Mouse (Mus musculus): Measurements from ENCODE around the gene Wars2. TPM values are rescaled to one million over a fixed set of nuclear protein-coding genes. Genes with fewer than 3 reads are reported as not detected.

The Wars2 gene
- polyA plus RNA-seq (2012), result 0.04 TPM in 1 of 2 replicates, not detected in the other

DNA sequence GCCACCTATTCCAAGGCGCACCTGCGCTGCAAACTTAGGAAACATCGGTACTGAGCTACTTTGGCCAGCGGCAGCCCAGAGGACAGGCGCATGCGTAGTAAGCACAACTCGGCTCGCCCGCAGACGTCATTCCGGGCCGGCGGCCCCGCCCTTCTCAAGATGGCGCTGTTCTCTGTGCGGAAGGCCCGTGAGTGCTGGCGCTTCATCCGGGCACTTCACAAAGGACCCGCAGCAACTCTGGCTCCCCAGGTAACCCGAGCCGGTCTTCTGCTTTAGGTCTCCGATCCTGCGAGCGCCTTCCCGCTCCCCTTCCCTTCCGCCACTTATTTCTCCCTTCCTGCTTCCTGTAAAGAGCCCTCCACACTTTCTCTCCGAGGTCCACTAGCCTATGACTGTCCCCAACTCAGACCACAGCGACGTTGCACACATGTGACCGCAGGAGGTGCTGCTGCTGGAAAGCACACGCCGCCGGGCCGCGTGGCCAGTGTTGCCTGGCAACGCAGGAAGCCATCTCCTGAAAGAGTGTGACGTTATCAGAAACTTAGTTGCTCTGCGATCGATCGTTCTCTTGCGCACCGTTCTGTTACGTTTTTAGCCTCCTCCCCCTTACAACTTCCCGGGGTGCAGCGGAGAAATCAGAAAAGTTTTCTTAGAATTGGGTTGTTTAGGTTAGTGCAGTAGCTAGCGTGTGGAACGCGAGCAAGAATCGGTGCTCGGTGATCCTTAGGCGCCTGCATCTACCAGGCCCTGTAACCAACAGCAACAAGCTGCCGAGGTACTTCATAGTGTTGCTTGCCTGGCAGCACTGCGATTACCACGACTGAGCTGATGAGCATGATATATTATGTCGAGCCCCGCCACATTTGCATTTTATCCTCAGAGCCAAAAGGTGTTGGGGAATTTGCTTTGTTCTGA, at the start of gene Wars2:
Gene Wars2, plus strand, starts transcription at position 129 of the 915 bp plus-strand sequence.
- Histone ChIP-seq H3K36me3 (ENCODE audit: control insufficient read depth) (no peaks in the 10 kb centered on the region), H3K4me3 (replicated peaks) (peak within 1 kb of the TSS; percentile 68), H3K4me1 (ENCODE audit: control insufficient read depth) (peaks cover 19% of the 10 kb centered on the region), H3K9me3 (ENCODE audit: control insufficient read depth, low read length) (no peaks in the 10 kb centered on the region), H3K27me3 (ENCODE audit: control insufficient read depth) (peaks cover 3% of the 10 kb centered on the region)
- no peak for TF ChIP-seq GATA1 (IDR thresholded peaks at IDR 0.05; ENCODE audit: low read length)
- TF ChIP-seq TAL1 (IDR thresholded peaks at IDR 0.05; ENCODE audit: low read length), result no peak

DNA sequence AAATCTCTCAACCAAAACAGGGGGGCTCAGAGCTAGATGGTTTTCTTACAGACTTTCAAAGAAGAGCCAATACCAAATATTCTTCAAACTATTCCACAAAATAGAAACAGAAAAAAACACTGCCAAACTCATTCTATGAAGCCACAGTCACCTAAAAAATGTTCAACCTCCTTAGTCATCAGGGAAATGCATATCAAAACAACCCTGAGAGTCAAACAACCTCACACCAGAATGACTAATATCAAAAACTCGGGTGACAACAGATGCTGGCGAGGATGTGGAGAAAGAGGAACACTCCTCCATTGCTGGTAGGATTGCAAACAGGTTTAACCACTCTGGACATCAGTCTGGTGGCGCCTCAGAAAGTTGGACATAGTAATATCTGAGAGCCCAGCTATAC, 44.1 kb upstream of the Wars2 start:
- no peaks in the 10 kb centered on the region for H3K9me3 ChIP-seq (ENCODE audit: control insufficient read depth, low read length)
- H3K4me1 ChIP-seq (ENCODE audit: control insufficient read depth), result no peaks in the 10 kb centered on the region
- TF ChIP-seq TAL1 (IDR thresholded peaks at IDR 0.05; ENCODE audit: low read length), result no peak
- no peak for TF ChIP-seq GATA1 (IDR thresholded peaks at IDR 0.05; ENCODE audit: low read length)
- no peaks in the 10 kb centered on the region for H3K36me3 ChIP-seq (ENCODE audit: control insufficient read depth)
- H3K4me3 ChIP-seq (replicated peaks), result no peak overlapping the region
- H3K27me3 ChIP-seq (ENCODE audit: control insufficient read depth), result no peaks in the 10 kb centered on the region

DNA sequence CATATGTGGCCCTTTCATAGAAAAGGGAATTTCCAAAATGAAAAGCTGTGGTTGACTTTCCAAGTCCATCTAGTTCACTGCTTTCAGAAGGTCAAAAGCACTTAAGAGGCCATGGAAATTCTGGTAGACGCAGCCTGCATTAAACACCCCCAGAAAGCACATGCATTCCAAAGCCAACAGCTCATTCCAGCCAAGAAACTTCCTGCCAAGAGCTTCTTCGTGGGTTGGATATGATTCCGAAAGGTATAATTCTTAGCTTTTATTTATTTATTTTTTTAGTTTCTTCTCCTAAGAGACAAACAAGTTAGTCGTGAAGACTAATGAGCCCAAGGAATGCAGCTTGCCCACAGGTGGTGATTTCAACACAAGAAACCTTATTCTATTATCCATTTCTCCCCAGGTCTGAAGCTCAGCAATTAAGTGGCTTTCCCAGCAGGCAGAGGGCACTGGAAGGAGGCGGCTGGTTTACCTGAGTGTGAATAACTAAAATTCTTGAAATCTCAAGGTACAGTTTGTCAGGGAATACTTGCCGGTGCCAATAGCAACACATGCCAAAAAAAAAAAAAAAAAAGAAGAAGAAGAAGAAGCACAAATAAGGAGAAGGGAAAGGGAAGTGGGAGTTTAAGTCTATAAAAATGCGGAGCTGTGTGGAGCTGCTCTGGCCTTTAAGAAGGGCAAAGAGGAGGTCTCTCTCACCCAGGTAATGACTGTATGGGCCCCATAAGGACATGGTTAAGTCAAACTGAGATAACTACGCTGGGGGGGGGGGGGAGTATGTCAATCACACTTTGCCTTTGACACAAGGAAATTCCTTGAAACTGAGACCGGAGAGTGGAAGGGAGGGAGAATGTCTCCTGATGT, 30.3 kb upstream of the Wars2 start:
- H3K27me3 ChIP-seq (ENCODE audit: control insufficient read depth), result no peaks in the 10 kb centered on the region

DNA sequence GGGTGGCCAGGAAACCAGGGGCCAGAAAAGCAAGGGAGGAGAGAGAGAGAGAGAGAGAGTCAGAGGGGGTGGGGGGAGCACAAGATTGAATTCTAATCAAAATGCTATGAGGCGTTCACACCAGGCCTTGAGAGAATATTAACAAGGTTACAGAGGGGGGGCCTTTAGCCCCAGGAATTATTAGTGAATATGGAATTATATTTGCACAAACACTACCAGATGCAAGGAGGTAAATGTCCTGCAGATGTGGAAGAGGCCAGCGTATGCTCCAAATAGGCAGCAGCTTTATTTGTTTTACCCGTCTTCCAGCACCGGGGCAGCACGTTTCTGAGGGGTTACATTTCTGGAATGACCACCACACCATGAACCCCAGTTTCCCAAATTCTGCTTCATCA, 29.7 kb upstream of the Wars2 start:
- no peaks in the 10 kb centered on the region for H3K36me3 ChIP-seq (ENCODE audit: control insufficient read depth)
- no peaks in the 10 kb centered on the region for H3K4me1 ChIP-seq (ENCODE audit: control insufficient read depth)
- no peaks in the 10 kb centered on the region for H3K9me3 ChIP-seq (ENCODE audit: control insufficient read depth, low read length)
- no peak for TF ChIP-seq GATA1 (IDR thresholded peaks at IDR 0.05; ENCODE audit: low read length)
- TF ChIP-seq TAL1 (IDR thresholded peaks at IDR 0.05; ENCODE audit: low read length), result no peak
- H3K4me3 ChIP-seq (replicated peaks), result no peak overlapping the region
- no peaks in the 10 kb centered on the region for H3K27me3 ChIP-seq (ENCODE audit: control insufficient read depth)

More for the DNA sequence above, 30.3 kb upstream of the Wars2 start:
- Histone ChIP-seq H3K4me3 (replicated peaks) (no peak overlapping the region), H3K9me3 (ENCODE audit: control insufficient read depth, low read length) (no peaks in the 10 kb centered on the region), H3K4me1 (ENCODE audit: control insufficient read depth) (no peaks in the 10 kb centered on the region), H3K36me3 (ENCODE audit: control insufficient read depth) (no peaks in the 10 kb centered on the region)
- TF ChIP-seq GATA1 (IDR thresholded peaks at IDR 0.05; ENCODE audit: low read length), result no peak
- TF ChIP-seq TAL1 (IDR thresholded peaks at IDR 0.05; ENCODE audit: low read length), result no peak

DNA sequence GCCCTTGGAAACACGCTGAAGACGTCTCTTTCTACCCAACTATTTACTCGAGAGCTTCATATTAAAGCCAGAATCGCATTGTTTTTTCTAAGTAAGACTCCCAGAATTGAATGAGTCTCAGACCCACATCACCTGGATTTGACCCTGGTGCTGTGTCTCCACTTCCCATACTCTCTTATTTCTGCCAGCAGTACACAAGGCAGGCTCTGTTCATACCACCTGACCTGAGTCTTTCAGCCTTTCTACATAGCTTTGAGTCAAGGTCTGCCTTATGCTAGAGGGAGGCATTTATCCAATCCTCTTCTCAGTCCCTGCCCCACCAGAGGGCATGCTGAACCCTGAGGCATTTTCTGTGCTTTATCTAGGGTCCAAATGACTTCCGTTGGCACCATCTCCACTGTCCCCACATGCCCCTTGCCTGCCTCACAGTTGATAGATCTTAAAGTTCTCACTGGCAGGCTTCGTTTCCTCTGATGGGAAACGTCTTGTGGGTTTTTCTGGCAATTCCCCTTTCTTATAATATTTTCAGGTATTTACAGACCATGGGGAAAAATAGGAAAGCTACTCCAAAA, 27.5 kb upstream of the Wars2 start:
- Histone ChIP-seq H3K4me3 (replicated peaks) (no peak overlapping the region), H3K9me3 (ENCODE audit: control insufficient read depth, low read length) (no peaks in the 10 kb centered on the region), H3K4me1 (ENCODE audit: control insufficient read depth) (no peaks in the 10 kb centered on the region), H3K27me3 (ENCODE audit: control insufficient read depth) (no peaks in the 10 kb centered on the region), H3K36me3 (ENCODE audit: control insufficient read depth) (no peaks in the 10 kb centered on the region)
- TF ChIP-seq GATA1 (IDR thresholded peaks at IDR 0.05; ENCODE audit: low read length) (no peak), TAL1 (IDR thresholded peaks at IDR 0.05; ENCODE audit: low read length) (no peak)

DNA sequence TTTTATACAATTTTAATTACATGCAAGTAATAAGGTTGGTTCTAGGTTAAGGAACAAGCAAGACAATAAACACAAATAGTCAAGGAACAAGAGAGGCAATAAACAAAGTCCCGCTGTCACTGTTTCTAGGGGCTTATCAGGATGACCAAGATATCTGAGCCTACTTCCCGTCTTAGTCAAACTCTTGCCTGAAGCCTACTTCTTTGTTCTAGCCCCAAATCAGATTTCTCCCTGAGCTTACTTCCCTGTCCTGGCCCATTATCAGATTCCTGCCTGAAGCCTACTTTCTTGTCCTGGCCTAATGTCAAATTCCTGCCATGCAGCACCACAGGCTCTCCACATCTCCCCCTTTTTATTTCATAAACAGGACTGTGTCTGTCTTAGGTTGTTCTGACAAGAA, 19.9 kb upstream of the Wars2 start:
- Histone ChIP-seq H3K27me3 (ENCODE audit: control insufficient read depth) (no peaks in the 10 kb centered on the region), H3K36me3 (ENCODE audit: control insufficient read depth) (no peaks in the 10 kb centered on the region), H3K4me3 (replicated peaks) (no peak overlapping the region), H3K4me1 (ENCODE audit: control insufficient read depth) (no peaks in the 10 kb centered on the region), H3K9me3 (ENCODE audit: control insufficient read depth, low read length) (no peaks in the 10 kb centered on the region)
- TF ChIP-seq GATA1 (IDR thresholded peaks at IDR 0.05; ENCODE audit: low read length) (no peak), TAL1 (IDR thresholded peaks at IDR 0.05; ENCODE audit: low read length) (no peak)

DNA sequence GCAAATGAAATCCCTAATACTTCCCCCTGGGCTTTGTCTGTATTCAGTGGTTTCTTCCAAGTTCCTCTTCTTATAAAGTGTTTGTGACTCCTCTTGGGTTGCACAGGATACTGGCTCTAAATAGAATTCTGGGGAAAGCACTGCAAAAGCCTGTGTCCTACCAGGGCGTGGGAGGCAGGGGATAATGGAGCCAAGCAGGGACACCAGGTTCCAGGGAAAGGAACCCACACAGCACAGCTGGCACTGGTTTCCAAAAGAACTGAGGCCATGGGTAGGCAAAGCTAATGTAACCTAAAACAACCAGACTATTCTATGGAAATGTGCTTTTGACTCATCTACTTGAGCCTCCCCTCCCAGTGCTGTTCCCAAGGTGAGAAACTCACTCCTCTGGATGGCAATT, 10.3 kb upstream of the Wars2 start:
- no peaks in the 10 kb centered on the region for H3K36me3 ChIP-seq (ENCODE audit: control insufficient read depth)
- no peak for TF ChIP-seq GATA1 (IDR thresholded peaks at IDR 0.05; ENCODE audit: low read length)
- TF ChIP-seq TAL1 (IDR thresholded peaks at IDR 0.05; ENCODE audit: low read length), result no peak
- H3K9me3 ChIP-seq (ENCODE audit: control insufficient read depth, low read length), result no peaks in the 10 kb centered on the region
- H3K27me3 ChIP-seq (ENCODE audit: control insufficient read depth), result no peaks in the 10 kb centered on the region
- H3K4me3 ChIP-seq (replicated peaks), result no peak overlapping the region
- no peaks in the 10 kb centered on the region for H3K4me1 ChIP-seq (ENCODE audit: control insufficient read depth)

DNA sequence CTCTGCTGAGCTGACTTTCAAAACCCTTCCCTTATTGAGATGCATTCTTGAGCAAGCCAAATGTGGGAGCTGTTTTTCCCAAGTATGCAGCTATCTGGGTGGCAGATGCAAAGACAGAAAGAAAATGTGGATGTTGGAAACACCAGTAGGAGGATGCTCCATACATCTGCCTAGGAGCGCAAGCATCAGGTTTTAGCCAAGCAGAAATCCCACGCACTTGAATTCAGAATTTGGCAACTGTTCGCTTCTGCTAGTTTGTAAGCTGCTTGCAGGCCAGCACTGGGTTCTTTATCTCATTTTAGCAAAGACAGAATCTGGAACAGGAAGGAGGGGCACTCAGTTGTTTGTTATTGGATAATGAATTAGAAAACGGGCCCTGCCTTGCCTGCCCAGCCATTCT, 8.9 kb upstream of the Wars2 start:
- Histone ChIP-seq H3K4me3 (replicated peaks) (no peak overlapping the region), H3K4me1 (ENCODE audit: control insufficient read depth) (no peaks in the 10 kb centered on the region), H3K9me3 (ENCODE audit: control insufficient read depth, low read length) (no peaks in the 10 kb centered on the region), H3K36me3 (ENCODE audit: control insufficient read depth) (no peaks in the 10 kb centered on the region), H3K27me3 (ENCODE audit: control insufficient read depth) (no peaks in the 10 kb centered on the region)
- TF ChIP-seq GATA1 (IDR thresholded peaks at IDR 0.05; ENCODE audit: low read length) (no peak), TAL1 (IDR thresholded peaks at IDR 0.05; ENCODE audit: low read length) (no peak)

DNA sequence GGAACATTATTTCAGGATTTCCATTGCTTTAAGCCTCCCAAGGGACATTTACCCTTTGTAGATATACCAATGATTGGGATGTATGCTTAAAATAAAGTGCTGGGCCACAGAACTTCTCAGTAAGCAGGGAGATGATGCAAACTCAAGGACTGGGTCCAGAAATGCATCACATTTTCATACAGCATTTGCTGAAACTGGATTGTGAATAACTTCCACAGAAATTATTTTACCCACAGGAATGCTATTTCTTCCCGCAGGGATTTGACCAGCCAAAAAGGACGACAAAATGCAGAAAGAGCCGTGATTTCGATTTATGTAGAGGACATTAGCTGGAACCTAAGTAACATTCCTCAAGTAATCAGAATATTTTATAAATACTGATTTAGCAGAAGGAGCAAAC, 7.0 kb upstream of the Wars2 start:
- H3K4me1 ChIP-seq (ENCODE audit: control insufficient read depth), result no peaks in the 10 kb centered on the region
- H3K9me3 ChIP-seq (ENCODE audit: control insufficient read depth, low read length), result no peaks in the 10 kb centered on the region
- H3K4me3 ChIP-seq (replicated peaks), result no peak overlapping the region
- no peaks in the 10 kb centered on the region for H3K36me3 ChIP-seq (ENCODE audit: control insufficient read depth)
- no peaks in the 10 kb centered on the region; the same call in 1 of the 2 replicates for H3K27me3 ChIP-seq (ENCODE audit: control insufficient read depth)
- TF ChIP-seq TAL1 (IDR thresholded peaks at IDR 0.05; ENCODE audit: low read length) (no peak), GATA1 (IDR thresholded peaks at IDR 0.05; ENCODE audit: low read length) (no peak)

Data from erythroblast, embryonic 14.5 days (primary cell).